Mouse (Mus musculus): Measurements from ENCODE around the gene Aldh16a1. TPM values are rescaled to one million over a fixed set of nuclear protein-coding genes. Genes with fewer than 3 reads are reported as not detected.

Gene Aldh16a1
- polyA plus RNA-seq, 1 experiment from 2014 or later: 69.3 TPM

GRCm38 (mm10) chr7:45191803-45192363, 37.5 kb upstream of the Aldh16a1 start:
- H3K9ac ChIP-seq: no peak overlapping the region
- no peak overlapping the region for H3K4me3 ChIP-seq (replicated peaks)
- H3K27me3 ChIP-seq: peaks cover 44% of the 10 kb centered on the region
- WGBS: 4% methylated on average over 8 of the region's 8 CpGs
- no peak overlapping the region for H3K4me2 ChIP-seq
- H3K4me1 ChIP-seq: peaks cover 26% of the 10 kb centered on the region
- ATAC-seq (replicated peaks; ENCODE audit: low FRiP score): peak; percentile 78
- no peaks in the 10 kb centered on the region for H3K9me3 ChIP-seq (replicated peaks)
- peak overlapping the region; percentile 67 for H3K27ac ChIP-seq
- no peaks in the 10 kb centered on the region for H3K36me3 ChIP-seq

- ATAC-seq (replicated peaks; ENCODE audit: low FRiP score): no peak
- H3K9me3 ChIP-seq (replicated peaks): no peaks in the 10 kb centered on the region
- peak overlapping the region; percentile 67 for H3K27ac ChIP-seq
- WGBS: 51% methylated on average over 2 of the region's 2 CpGs
- peaks cover 47% of the 10 kb centered on the region for H3K27me3 ChIP-seq
- H3K36me3 ChIP-seq: no peaks in the 10 kb centered on the region
- H3K9ac ChIP-seq: no peak overlapping the region
- peaks cover 26% of the 10 kb centered on the region for H3K4me1 ChIP-seq
- H3K4me2 ChIP-seq: no peak overlapping the region
- H3K4me3 ChIP-seq (replicated peaks): no peak overlapping the region
Measured at GRCm38 (mm10) chr7:45191161-45191560, 36.8 kb upstream of the Aldh16a1 start.

GRCm38 (mm10) chr7:45190186-45190585, 35.8 kb upstream of the Aldh16a1 start:
- no peaks in the 10 kb centered on the region for H3K9me3 ChIP-seq (replicated peaks)
- no peak for ATAC-seq (replicated peaks; ENCODE audit: low FRiP score)
- H3K9ac ChIP-seq: no peak overlapping the region
- peaks cover 26% of the 10 kb centered on the region for H3K4me1 ChIP-seq
- no peak overlapping the region for H3K4me2 ChIP-seq
- WGBS: 88% methylated on average over 6 of the region's 6 CpGs
- no peak overlapping the region for H3K27ac ChIP-seq
- H3K36me3 ChIP-seq: no peaks in the 10 kb centered on the region
- peaks cover 50% of the 10 kb centered on the region for H3K27me3 ChIP-seq
- no peak overlapping the region for H3K4me3 ChIP-seq (replicated peaks)

GRCm38 (mm10) chr7:45189600-45189999, 35.2 kb upstream of the Aldh16a1 start:
- no peak overlapping the region for H3K27ac ChIP-seq
- H3K4me2 ChIP-seq: no peak overlapping the region
- 51% methylated on average over 16 of the region's 16 CpGs for WGBS
- no peaks in the 10 kb centered on the region for H3K36me3 ChIP-seq
- H3K9me3 ChIP-seq (replicated peaks): no peaks in the 10 kb centered on the region
- H3K27me3 ChIP-seq: peaks cover 55% of the 10 kb centered on the region
- H3K9ac ChIP-seq: no peak overlapping the region
- H3K4me1 ChIP-seq: peaks cover 26% of the 10 kb centered on the region
- no peak for ATAC-seq (replicated peaks; ENCODE audit: low FRiP score)
- H3K4me3 ChIP-seq (replicated peaks): no peak overlapping the region

GRCm38 (mm10) chr7:45185921-45186320, 31.5 kb upstream of the Aldh16a1 start:
- Histone ChIP-seq H3K4me1 (peaks cover 22% of the 10 kb centered on the region), H3K9me3 (replicated peaks) (no peaks in the 10 kb centered on the region), H3K9ac (no peak overlapping the region), H3K27ac (no peak overlapping the region), H3K4me3 (replicated peaks) (no peak overlapping the region), H3K4me2 (no peak overlapping the region), H3K36me3 (no peaks in the 10 kb centered on the region), H3K27me3 (peaks cover 87% of the 10 kb centered on the region)
- no peak for ATAC-seq (replicated peaks; ENCODE audit: low FRiP score)
- 66% methylated on average over 7 of the region's 7 CpGs for WGBS

GRCm38 (mm10) chr7:45183672-45184071, 29.3 kb upstream of the Aldh16a1 start:
- no peak for ATAC-seq (replicated peaks; ENCODE audit: low FRiP score)
- 60% methylated on average over 7 of the region's 7 CpGs for WGBS
- Histone ChIP-seq H3K4me1 (peaks cover 21% of the 10 kb centered on the region), H3K4me3 (replicated peaks) (no peak overlapping the region), H3K9me3 (replicated peaks) (no peaks in the 10 kb centered on the region), H3K4me2 (no peak overlapping the region), H3K27ac (no peak overlapping the region), H3K36me3 (no peaks in the 10 kb centered on the region), H3K9ac (no peak overlapping the region), H3K27me3 (peaks cover 94% of the 10 kb centered on the region)

- Histone ChIP-seq H3K9ac (peak overlapping the region; percentile 31; the same call in 1 of the 2 replicates), H3K27me3 (peaks cover 96% of the 10 kb centered on the region), H3K4me2 (peak overlapping the region; percentile 79), H3K9me3 (replicated peaks) (no peaks in the 10 kb centered on the region), H3K4me1 (peaks cover 21% of the 10 kb centered on the region), H3K4me3 (replicated peaks) (peak overlapping the region; percentile 40), H3K36me3 (no peaks in the 10 kb centered on the region), H3K27ac (peak overlapping the region; percentile 45; the same call in 1 of the 2 replicates)
- 13% methylated on average over 11 of the region's 11 CpGs for WGBS
- peak; percentile 64 for ATAC-seq (replicated peaks; ENCODE audit: low FRiP score)
Measured at GRCm38 (mm10) chr7:45182606-45183005, 28.2 kb upstream of the Aldh16a1 start.

- peaks cover 98% of the 10 kb centered on the region for H3K27me3 ChIP-seq
- peak; percentile 87 for ATAC-seq (replicated peaks; ENCODE audit: low FRiP score)
- H3K4me1 ChIP-seq: peaks cover 21% of the 10 kb centered on the region
- peak overlapping the region; percentile 31; the same call in 1 of the 2 replicates for H3K9ac ChIP-seq
- WGBS: under 1% methylated on average over 34 of the region's 34 CpGs
- H3K4me2 ChIP-seq: peak overlapping the region; percentile 79
- H3K36me3 ChIP-seq: no peaks in the 10 kb centered on the region
- H3K9me3 ChIP-seq (replicated peaks): no peaks in the 10 kb centered on the region
- H3K4me3 ChIP-seq (replicated peaks): peak overlapping the region; percentile 40
- peak overlapping the region; percentile 45; the same call in 1 of the 2 replicates for H3K27ac ChIP-seq
Measured at GRCm38 (mm10) chr7:45182199-45182601, 27.8 kb upstream of the Aldh16a1 start.

- no peak overlapping the region for H3K9ac ChIP-seq
- no peaks in the 10 kb centered on the region for H3K9me3 ChIP-seq (replicated peaks)
- H3K4me2 ChIP-seq: peak overlapping the region; percentile 79
- H3K4me1 ChIP-seq: peaks cover 24% of the 10 kb centered on the region
- peak overlapping the region; percentile 40 for H3K4me3 ChIP-seq (replicated peaks)
- no peak overlapping the region for H3K27ac ChIP-seq
- H3K36me3 ChIP-seq: no peaks in the 10 kb centered on the region
- peaks cover 98% of the 10 kb centered on the region for H3K27me3 ChIP-seq
- ATAC-seq (replicated peaks; ENCODE audit: low FRiP score): no peak; the same call in 1 of the 2 replicates
- 5% methylated on average over 35 of the region's 35 CpGs for WGBS
Measured at GRCm38 (mm10) chr7:45181540-45181939, 27.2 kb upstream of the Aldh16a1 start.

GRCm38 (mm10) chr7:45180896-45181477, 26.6 kb upstream of the Aldh16a1 start, which contains the start of gene Pth2:
Gene Pth2, plus strand, starts transcription at chr7:45180995.
- Histone ChIP-seq H3K4me3 (replicated peaks) (peak within 1 kb of the TSS; percentile 40), H3K9me3 (replicated peaks) (no peaks in the 10 kb centered on the region), H3K9ac (no peak within 1 kb of the TSS), H3K4me2 (peak within 1 kb of the TSS; percentile 79), H3K4me1 (peaks cover 29% of the 10 kb centered on the region), H3K27ac (no peak within 1 kb of the TSS), H3K36me3 (no peaks in the 10 kb centered on the region), H3K27me3 (peaks cover 99% of the 10 kb centered on the region)
- no peak for ATAC-seq (replicated peaks; ENCODE audit: low FRiP score)
- 16% methylated on average over 20 of the region's 20 CpGs for WGBS

GRCm38 (mm10) chr7:45179469-45179868, 25.1 kb upstream of the Aldh16a1 start, which contains the start of gene Gfy:
Gene Gfy, minus strand, starts transcription at chr7:45179569.
- H3K4me1 ChIP-seq: peaks cover 44% of the 10 kb centered on the region
- H3K4me3 ChIP-seq (replicated peaks): no peak within 1 kb of the TSS
- H3K27me3 ChIP-seq: peaks cover 100% of the 10 kb centered on the region
- no peak within 1 kb of the TSS for H3K27ac ChIP-seq
- H3K9ac ChIP-seq: no peak within 1 kb of the TSS
- no peak for ATAC-seq (replicated peaks; ENCODE audit: low FRiP score)
- no peak within 1 kb of the TSS for H3K4me2 ChIP-seq
- 22% methylated on average over 7 of the region's 7 CpGs for WGBS
- H3K36me3 ChIP-seq: no peaks in the 10 kb centered on the region
- H3K9me3 ChIP-seq (replicated peaks): no peaks in the 10 kb centered on the region

GRCm38 (mm10) chr7:45178550-45178949, 24.2 kb upstream of the Aldh16a1 start:
- Histone ChIP-seq H3K36me3 (no peaks in the 10 kb centered on the region), H3K27me3 (peaks cover 98% of the 10 kb centered on the region), H3K27ac (no peak overlapping the region), H3K9me3 (replicated peaks) (no peaks in the 10 kb centered on the region), H3K4me3 (replicated peaks) (no peak overlapping the region), H3K4me1 (peaks cover 44% of the 10 kb centered on the region), H3K4me2 (no peak overlapping the region), H3K9ac (no peak overlapping the region)
- 26% methylated on average over 7 of the region's 7 CpGs for WGBS
- ATAC-seq (replicated peaks; ENCODE audit: low FRiP score): no peak
